Mouse (Mus musculus) forebrain, postnatal 0 days (tissue): Measurements from ENCODE around the gene Nfib. TPM values are rescaled to one million over a fixed set of nuclear protein-coding genes. Genes with fewer than 3 reads are reported as not detected.

Source experiments
- ATAC-seq: fragments of 200-750 bp; cut with Nextera tagmentation; 2 replicates; pipeline ENCODE4 v1.8.0; 2017; ENCODE audit warnings: mild to moderate bottlenecking, moderate library complexity
- DNase-seq: peaks from one replicate; pipeline ENCODE4 v3.0.0-alpha.2; 2015
- H3K27ac ChIP-seq: fragments of 300-500 bp; sonication (generic); 2 replicates; pipeline ENCODE4 v1.5.1; 2014; ENCODE audit warnings: low read depth, mild to moderate bottlenecking, antibody characterized with exemption, low read length, moderate library complexity, mixed read lengths
- H3K27me3 ChIP-seq: fragments of 300-500 bp; sonication (generic); 2 replicates; pipeline ENCODE4 v1.6.1; 2014; ENCODE audit warnings: mild to moderate bottlenecking, low read length, mixed read lengths; ENCODE audit not compliant: insufficient read depth
- H3K36me3 ChIP-seq: fragments of 300-500 bp; sonication (generic); 2 replicates; pipeline ENCODE4 v1.6.1; 2014; ENCODE audit warnings: mild to moderate bottlenecking, moderate library complexity; ENCODE audit not compliant: insufficient read depth
- H3K4me1 ChIP-seq: fragments of 300-500 bp; sonication (generic); 2 replicates; pipeline ENCODE4 v1.6.1; 2014; ENCODE audit warnings: antibody characterized with exemption; ENCODE audit not compliant: insufficient read depth
- H3K4me2 ChIP-seq: fragments of 300-500 bp; sonication (generic); 2 replicates; pipeline ENCODE4 v1.6.1; 2014; ENCODE audit warnings: low read depth, mild to moderate bottlenecking, moderate library complexity
- H3K4me3 ChIP-seq: fragments of 300-500 bp; sonication (generic); 2 replicates; pipeline ENCODE4 v1.5.1; 2014; ENCODE audit warnings: low read depth, low read length, mixed read lengths
- H3K9ac ChIP-seq: fragments of 300-500 bp; sonication (generic); 2 replicates; pipeline ENCODE4 v1.6.1; 2014; ENCODE audit warnings: mild to moderate bottlenecking
- H3K9me3 ChIP-seq: fragments of 300-500 bp; sonication (generic); 2 replicates; pipeline ENCODE4 v1.6.1; 2016; ENCODE audit warnings: low read length
- CTCF ChIP-seq: sonication (generic); IDR thresholded peaks from 2 replicates; pipeline ENCODE4 v1.5.1; 2016; ENCODE audit warnings: antibody characterized with exemption, control low read depth, low read depth
- WGBS: fragments of 180-500 bp; shearing (Covaris S2); extraction: QIAGEN DNeasy Blood & Tissue Kit; methylation state at CpG from one replicate; pipeline ENCODE4 v1.1.7; 2014; 5-methylcytosine and 5-hydroxymethylcytosine counted together
- polyA plus RNA-seq: library from polyadenylated mRNA; unstranded; fragments of >200 nt; fragmentation: Nextera tagmentation; extraction: Ambion mirVana; gene quantifications from 2 replicates; pipeline ENCODE4 v1.2.1, GENCODE M21; 2015
- total RNA-seq: library from RNA; depleted of rRNA; stranded (reverse); fragments of >200 nt; gene quantifications from 2 replicates; pipeline ENCODE4 v1.2.3, GENCODE M21; 2014

Gene Nfib
- total and polyA plus RNA-seq, 2 experiments from 2014 or later = 69.0 to 135 TPM

GRCm38 (mm10) chr4:82606351-82606750 is 99.2 kb downstream of the Nfib start:
- TF ChIP-seq CTCF = no peak
- H3K4me2 ChIP-seq = no peak overlapping the region
- H3K36me3 ChIP-seq = no peaks in the 10 kb centered on the region
- 60% methylated on average over 9 of the region's 9 CpGs for WGBS
- H3K27ac ChIP-seq = no peak overlapping the region
- no peak overlapping the region for H3K9ac ChIP-seq
- H3K27me3 ChIP-seq = no peaks in the 10 kb centered on the region
- DNase-seq = no peak
- no peaks in the 10 kb centered on the region for H3K4me1 ChIP-seq
- H3K9me3 ChIP-seq = no peaks in the 10 kb centered on the region
- no peak overlapping the region for H3K4me3 ChIP-seq
- ATAC-seq = no peak

GRCm38 (mm10) chr4:82605034-82605784 is 100.3 kb downstream of the Nfib start:
- ATAC-seq (no peak), DNase-seq (no peak)
- no peaks in the 10 kb centered on the region for H3K27me3 ChIP-seq
- no peaks in the 10 kb centered on the region for H3K36me3 ChIP-seq
- TF ChIP-seq CTCF = no peak
- no peaks in the 10 kb centered on the region for H3K4me1 ChIP-seq
- peak overlapping the region; percentile 47; the same call in 1 of the 2 replicates for H3K27ac ChIP-seq
- 0 out of 2 replicates have a peak, but pooled peaks cover 5% of the 10 kb centered on the region for H3K9me3 ChIP-seq
- H3K9ac ChIP-seq = no peak overlapping the region; the same call in 1 of the 2 replicates
- H3K4me2 ChIP-seq = 0 out of 2 replicates have a peak overlapping the region, but pooled peaks have one; percentile 3
- 36% methylated on average over 14 of the region's 14 CpGs for WGBS
- no peak overlapping the region for H3K4me3 ChIP-seq

GRCm38 (mm10) chr4:82604501-82604900 is 101.0 kb downstream of the Nfib start:
- Histone ChIP-seq H3K27ac (no peak overlapping the region), H3K4me1 (no peaks in the 10 kb centered on the region), H3K4me2 (no peak overlapping the region), H3K36me3 (no peaks in the 10 kb centered on the region), H3K4me3 (no peak overlapping the region), H3K9me3 (0 out of 2 replicates have a peak, but pooled peaks cover 5% of the 10 kb centered on the region), H3K9ac (no peak overlapping the region), H3K27me3 (no peaks in the 10 kb centered on the region)
- no peak for TF ChIP-seq CTCF
- ATAC-seq (no peak), DNase-seq (no peak)
- WGBS = 59% methylated on average over 4 of the region's 4 CpGs

- Histone ChIP-seq H3K4me1 (no peaks in the 10 kb centered on the region; the same call in 1 of the 2 replicates), H3K4me2 (no peak overlapping the region), H3K9me3 (0 out of 2 replicates have a peak, but pooled peaks cover 5% of the 10 kb centered on the region), H3K36me3 (no peaks in the 10 kb centered on the region), H3K9ac (no peak overlapping the region), H3K4me3 (no peak overlapping the region), H3K27ac (no peak overlapping the region), H3K27me3 (no peaks in the 10 kb centered on the region)
- ATAC-seq (no peak), DNase-seq (no peak)
- no peak for TF ChIP-seq CTCF
- WGBS = 81% methylated on average over 1 of the region's 1 CpGs
These were observed 104.9 kb downstream of the Nfib start for GRCm38 (mm10) chr4:82600636-82601035.

- WGBS = 73% methylated on average over 4 of the region's 4 CpGs
- no peaks in the 10 kb centered on the region for H3K27me3 ChIP-seq
These were observed 107.1 kb downstream of the Nfib start for GRCm38 (mm10) chr4:82598436-82598835.

GRCm38 (mm10) chr4:82593681-82594666 is 111.6 kb downstream of the Nfib start:
- Histone ChIP-seq H3K9ac (no peak overlapping the region), H3K27ac (no peak overlapping the region), H3K27me3 (no peaks in the 10 kb centered on the region), H3K36me3 (no peaks in the 10 kb centered on the region), H3K9me3 (no peaks in the 10 kb centered on the region), H3K4me2 (no peak overlapping the region), H3K4me1 (peaks cover 5% of the 10 kb centered on the region; the same call in 1 of the 2 replicates), H3K4me3 (no peak overlapping the region)
- 77% methylated on average over 10 of the region's 10 CpGs for WGBS
- DNase-seq (no peak), ATAC-seq (no peak)
- no peak for TF ChIP-seq CTCF

More at GRCm38 (mm10) chr4:82598436-82598835, 107.1 kb downstream of the Nfib start:
- no peaks in the 10 kb centered on the region; the same call in 1 of the 2 replicates for H3K4me1 ChIP-seq
- no peak overlapping the region for H3K4me2 ChIP-seq
- no peak for ATAC-seq
- no peak for DNase-seq
- H3K36me3 ChIP-seq = no peaks in the 10 kb centered on the region
- no peak overlapping the region for H3K9ac ChIP-seq
- TF ChIP-seq CTCF = no peak
- 0 out of 2 replicates have a peak, but pooled peaks cover 5% of the 10 kb centered on the region for H3K9me3 ChIP-seq
- no peak overlapping the region for H3K27ac ChIP-seq
- H3K4me3 ChIP-seq = no peak overlapping the region
